Mouse (Mus musculus) liver, postnatal 0 days (tissue): ENCODE data around the gene Tmem266. TPM values are rescaled to one million over a fixed set of nuclear protein-coding genes. Genes with fewer than 3 reads are reported as not detected.

Experiments used
- ATAC-seq: fragments of 200-750 bp; cut with Nextera tagmentation; 2 replicates; pipeline ENCODE4 v1.8.0; 2017; ENCODE audit warnings: mild to moderate bottlenecking, moderate library complexity
- DNase-seq: peaks from one replicate; pipeline ENCODE4 v3.0.0-alpha.2; 2016
- H3K27ac ChIP-seq: fragments of 300-500 bp; sonication (generic); 2 replicates; pipeline ENCODE4 v1.5.1; 2014; ENCODE audit warnings: antibody characterized with exemption, moderate library complexity, mild to moderate bottlenecking, low read depth
- H3K27me3 ChIP-seq: fragments of 300-500 bp; sonication (generic); 2 replicates; pipeline ENCODE4 v1.6.1; 2014; ENCODE audit warnings: low read length, control low read depth, mixed read lengths; ENCODE audit not compliant: insufficient read depth
- H3K36me3 ChIP-seq: fragments of 300-500 bp; sonication (generic); replicated peaks from 2 replicates; pipeline ENCODE4 v1.6.1; 2014; ENCODE audit warnings: mild to moderate bottlenecking, control low read depth, low read length, moderate library complexity, mixed read lengths; ENCODE audit not compliant: insufficient read depth
- H3K4me1 ChIP-seq: fragments of 300-500 bp; sonication (generic); 2 replicates; pipeline ENCODE4 v1.6.1; 2014; ENCODE audit warnings: antibody characterized with exemption, mild to moderate bottlenecking, control low read depth; ENCODE audit not compliant: insufficient read depth
- H3K4me2 ChIP-seq: fragments of 300-500 bp; sonication (generic); 2 replicates; pipeline ENCODE4 v1.6.1; 2014; ENCODE audit warnings: low read depth, mild to moderate bottlenecking, low read length, moderate library complexity, mixed read lengths
- H3K4me3 ChIP-seq: fragments of 300-500 bp; sonication (generic); 2 replicates; pipeline ENCODE4 v1.5.1; 2014; ENCODE audit warnings: low read depth, low read length
- H3K9ac ChIP-seq: fragments of 300-500 bp; sonication (generic); replicated peaks from 2 replicates; pipeline ENCODE4 v1.6.1; 2014; ENCODE audit warnings: mild to moderate bottlenecking, moderate library complexity
- H3K9me3 ChIP-seq: fragments of 300-500 bp; sonication (generic); 2 replicates; pipeline ENCODE4 v1.6.1; 2016; ENCODE audit warnings: mild to moderate bottlenecking, control low read depth, low read length, mixed read lengths
- CTCF ChIP-seq: sonication (generic); IDR thresholded peaks from 2 replicates; pipeline ENCODE4 v1.5.1; 2016; ENCODE audit warnings: antibody characterized with exemption, low read depth
- EP300 ChIP-seq: IDR thresholded peaks from 2 replicates; pipeline ENCODE4 v1.6.1; 2016; ENCODE audit warnings: antibody characterized with exemption, low read depth, mild to moderate bottlenecking
- WGBS: fragments of 180-500 bp; shearing (Covaris S2); extraction: QIAGEN DNeasy Blood & Tissue Kit; methylation state at CpG from one replicate; pipeline ENCODE4 v1.1.7; 2014; ENCODE audit not compliant: insufficient replicate concordance; 5-methylcytosine and 5-hydroxymethylcytosine counted together
- polyA plus RNA-seq: library from polyadenylated mRNA; unstranded; fragments of >200 nt; fragmentation: Nextera tagmentation; extraction: Ambion mirVana; gene quantifications from 2 replicates; pipeline ENCODE4 v1.2.1, GENCODE M21; 2015

Gene Tmem266
- polyA plus RNA-seq, 1 experiment from 2014 or later, result not detected

DNA sequence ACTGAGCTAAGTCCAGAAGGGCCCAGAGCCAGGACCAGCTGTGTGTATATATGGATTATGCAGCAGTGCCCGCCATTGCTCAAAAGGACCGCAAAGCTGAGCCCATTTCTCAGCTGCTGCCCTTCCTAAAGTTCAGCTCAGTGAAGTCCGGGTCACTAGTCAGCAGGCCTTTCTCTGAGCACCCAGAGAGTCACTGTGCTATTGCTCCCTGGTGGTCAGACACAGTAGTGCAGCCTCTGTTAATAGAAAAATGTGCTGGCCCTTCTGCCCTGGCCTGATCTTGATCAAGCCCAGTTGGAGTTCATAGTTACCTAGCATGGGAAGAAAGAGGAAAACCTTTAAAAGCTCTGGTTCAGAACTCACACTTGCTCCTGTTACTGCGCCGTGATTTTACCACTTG lies 55.7 kb downstream of the Tmem266 start:
- Histone ChIP-seq H3K27ac (no peak overlapping the region), H3K4me2 (no peak overlapping the region), H3K9ac (no peak overlapping the region), H3K36me3 (no peaks in the 10 kb centered on the region), H3K4me3 (no peak overlapping the region), H3K9me3 (no peaks in the 10 kb centered on the region), H3K4me1 (no peaks in the 10 kb centered on the region), H3K27me3 (no peaks in the 10 kb centered on the region)
- TF ChIP-seq EP300, result no peak
- peak; percentile 74 for TF ChIP-seq CTCF
- DNase-seq, result peak; percentile 66
- 33% methylated on average over 5 of the region's 5 CpGs for WGBS
- no peak for ATAC-seq

DNA sequence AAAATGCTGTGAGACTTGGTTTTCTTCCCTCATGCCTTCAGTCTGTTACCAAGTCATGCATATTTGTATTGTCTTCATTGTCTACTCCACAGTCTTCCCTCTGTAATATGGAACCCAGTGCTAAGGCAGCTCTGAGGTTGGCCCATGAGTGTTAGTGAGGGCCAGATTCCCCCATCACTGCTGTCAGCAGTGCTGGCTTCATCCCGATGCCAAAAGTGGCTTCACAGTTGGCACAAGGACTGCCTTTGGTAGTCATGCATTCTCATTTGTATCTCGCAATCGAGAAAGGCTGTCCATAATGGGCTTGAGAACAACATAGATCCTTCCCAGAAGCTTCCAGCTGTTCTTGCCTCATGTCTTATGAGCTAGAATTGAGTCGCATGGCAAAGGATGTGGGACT lies 59.4 kb downstream of the Tmem266 start:
- no peak for TF ChIP-seq CTCF
- TF ChIP-seq EP300, result no peak
- Histone ChIP-seq H3K4me2 (no peak overlapping the region), H3K4me3 (no peak overlapping the region), H3K9me3 (no peaks in the 10 kb centered on the region), H3K9ac (no peak overlapping the region), H3K36me3 (no peaks in the 10 kb centered on the region), H3K27ac (no peak overlapping the region), H3K4me1 (no peaks in the 10 kb centered on the region), H3K27me3 (no peaks in the 10 kb centered on the region)
- no peak for ATAC-seq
- 86% methylated on average over 4 of the region's 4 CpGs for WGBS
- DNase-seq, result no peak

DNA sequence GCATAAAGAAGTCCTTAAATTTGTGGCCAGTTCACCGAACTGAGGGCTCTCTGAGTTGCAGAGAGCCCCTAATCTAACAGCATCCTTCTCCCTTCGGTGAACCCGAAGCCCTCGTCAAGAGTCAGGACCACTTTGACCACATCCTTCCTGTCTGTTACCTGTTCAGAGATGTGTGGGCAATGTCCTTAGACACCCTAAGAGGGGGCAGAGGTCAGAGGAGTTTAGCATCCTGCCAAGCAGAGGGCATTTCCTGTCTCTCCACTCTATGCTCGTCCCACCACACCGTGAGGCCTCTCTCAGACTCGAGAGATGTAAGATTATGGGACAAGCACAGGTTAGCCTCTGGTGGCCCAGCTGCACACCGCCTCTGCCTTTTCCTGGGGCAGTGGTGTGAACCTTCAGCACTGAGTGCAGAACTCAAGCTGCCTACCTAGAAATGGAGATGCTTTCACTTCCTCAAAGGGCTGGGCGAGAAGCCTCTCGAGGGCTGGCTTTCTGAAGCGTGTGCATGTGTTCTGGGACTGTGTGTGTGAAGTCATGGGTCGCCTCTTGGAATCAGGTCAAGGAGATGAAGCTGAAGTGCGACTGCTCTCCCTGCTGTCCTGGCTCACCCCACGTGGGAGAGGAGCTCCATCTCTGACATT lies 61.3 kb downstream of the Tmem266 start:
- no peaks in the 10 kb centered on the region for H3K9me3 ChIP-seq
- H3K9ac ChIP-seq, result no peak overlapping the region
- no peak overlapping the region for H3K27ac ChIP-seq
- no peak overlapping the region for H3K4me2 ChIP-seq
- no peak overlapping the region for H3K4me3 ChIP-seq
- no peaks in the 10 kb centered on the region for H3K27me3 ChIP-seq
- DNase-seq, result peak; percentile 24
- WGBS, result 39% methylated on average over 14 of the region's 14 CpGs
- ATAC-seq, result no peak
- no peaks in the 10 kb centered on the region for H3K36me3 ChIP-seq
- no peak for TF ChIP-seq CTCF
- TF ChIP-seq EP300, result no peak
- H3K4me1 ChIP-seq, result no peaks in the 10 kb centered on the region

DNA sequence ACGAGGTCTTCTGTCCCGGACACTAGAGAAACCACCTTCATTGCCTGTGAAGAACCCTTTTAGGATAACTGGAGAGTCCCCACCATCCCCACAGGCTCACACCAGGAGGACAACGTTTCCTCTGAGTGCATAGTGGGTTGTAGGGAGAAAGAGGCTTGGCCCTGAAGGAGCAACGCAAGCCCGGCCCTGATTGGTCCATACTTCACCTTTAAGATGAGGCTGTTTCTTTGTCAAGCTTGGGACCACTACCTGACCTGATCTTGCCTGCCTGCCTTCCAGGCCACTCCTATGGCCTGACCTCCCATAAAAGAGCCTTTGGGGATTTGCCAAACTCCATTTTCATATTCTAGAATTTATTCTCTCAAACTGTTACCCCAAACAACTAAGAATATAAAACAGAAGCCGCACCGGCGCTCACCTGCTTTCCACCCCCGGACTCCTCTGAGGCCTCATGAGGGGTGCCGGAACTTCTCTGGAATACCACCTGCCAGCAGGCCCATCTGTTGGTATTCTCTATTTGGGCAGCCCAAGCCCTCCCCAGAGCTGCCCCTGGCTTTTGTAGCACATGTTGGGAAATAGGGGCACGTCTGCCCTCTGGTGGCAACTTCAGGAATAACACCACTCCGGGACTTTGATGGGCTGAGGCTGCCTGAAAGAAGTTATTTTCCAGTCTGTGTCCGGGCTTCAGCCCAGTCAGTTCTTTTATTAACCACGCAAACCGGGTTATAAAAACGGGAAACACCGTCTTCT lies 65.4 kb downstream of the Tmem266 start:
- Histone ChIP-seq H3K36me3 (no peaks in the 10 kb centered on the region), H3K4me2 (no peak overlapping the region), H3K4me1 (no peaks in the 10 kb centered on the region), H3K9ac (no peak overlapping the region), H3K27me3 (no peaks in the 10 kb centered on the region), H3K27ac (no peak overlapping the region), H3K9me3 (no peaks in the 10 kb centered on the region), H3K4me3 (no peak overlapping the region)
- WGBS, result 31% methylated on average over 17 of the region's 17 CpGs
- ATAC-seq, result peak; percentile 44; the same call in 1 of the 2 replicates
- peak; percentile 89 for TF ChIP-seq CTCF
- TF ChIP-seq EP300, result no peak
- peak; percentile 80 for DNase-seq

DNA sequence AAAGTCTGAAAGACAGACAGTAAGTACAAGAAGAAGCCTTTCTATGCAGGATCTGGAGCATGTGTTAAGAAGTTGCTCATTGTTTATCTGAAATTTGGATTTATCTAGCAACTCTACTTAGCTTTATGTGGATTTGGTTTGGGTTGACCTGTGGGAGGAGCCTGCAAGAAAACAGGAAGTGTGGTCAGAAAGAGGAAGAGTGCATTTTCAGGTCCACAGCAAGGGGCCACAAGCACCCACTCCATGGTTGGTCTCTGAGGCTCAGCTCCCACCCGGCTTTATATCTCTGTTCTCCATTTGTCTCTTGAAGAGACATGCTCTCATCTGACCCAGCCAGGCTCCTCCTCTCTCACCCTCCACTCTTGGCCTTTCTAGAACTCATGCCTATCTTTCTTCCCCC lies 68.9 kb downstream of the Tmem266 start:
- H3K9me3 ChIP-seq, result no peaks in the 10 kb centered on the region
- H3K4me3 ChIP-seq, result no peak overlapping the region
- no peak overlapping the region for H3K27ac ChIP-seq
- DNase-seq (no peak), ATAC-seq (no peak)
- H3K4me2 ChIP-seq, result no peak overlapping the region
- H3K36me3 ChIP-seq, result no peaks in the 10 kb centered on the region
- H3K4me1 ChIP-seq, result no peaks in the 10 kb centered on the region
- no peak for TF ChIP-seq EP300
- TF ChIP-seq CTCF, result no peak
- no peaks in the 10 kb centered on the region for H3K27me3 ChIP-seq
- WGBS, result 29% methylated on average over 1 of the region's 1 CpGs
- no peak overlapping the region for H3K9ac ChIP-seq

DNA sequence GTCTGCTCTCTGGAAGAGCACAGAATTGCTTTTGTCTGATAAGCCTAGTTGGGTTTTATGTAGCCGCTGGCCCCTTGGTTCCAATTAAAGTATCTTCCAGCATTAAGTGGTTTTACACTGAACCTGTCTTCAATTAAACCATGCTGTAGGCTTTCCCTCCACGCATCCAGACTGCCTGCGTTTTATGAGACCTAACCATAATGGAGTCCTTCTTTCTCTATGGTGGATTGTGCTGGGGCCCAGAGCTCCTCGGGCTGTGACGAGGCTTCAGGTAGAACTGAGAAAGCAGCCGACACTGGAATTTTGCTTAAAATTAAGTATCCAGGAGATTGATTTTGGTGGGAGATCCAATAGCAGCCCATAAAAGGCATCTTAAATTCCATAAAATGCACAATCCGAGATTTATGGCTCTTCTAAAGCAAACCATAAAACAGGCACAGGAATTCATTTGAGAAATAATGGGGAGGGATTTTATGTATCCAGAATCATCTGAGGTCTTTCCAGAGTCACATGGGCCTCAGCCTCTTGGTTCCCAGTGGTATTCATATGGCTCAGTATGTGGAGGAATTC lies 72.4 kb downstream of the Tmem266 start:
- H3K36me3 ChIP-seq, result no peaks in the 10 kb centered on the region
- WGBS, result 79% methylated on average over 7 of the region's 7 CpGs
- no peak for DNase-seq

More for the DNA sequence above, 72.4 kb downstream of the Tmem266 start:
- H3K9ac ChIP-seq, result no peak overlapping the region
- no peak overlapping the region for H3K4me3 ChIP-seq
- no peaks in the 10 kb centered on the region for H3K9me3 ChIP-seq
- H3K27ac ChIP-seq, result no peak overlapping the region
- H3K4me2 ChIP-seq, result no peak overlapping the region
- TF ChIP-seq EP300 (no peak), CTCF (no peak)
- no peaks in the 10 kb centered on the region for H3K4me1 ChIP-seq
- H3K27me3 ChIP-seq, result no peaks in the 10 kb centered on the region
- ATAC-seq, result no peak
